In genomic region chr14:25511967-25512366, GRCm38 (mm10) we compare ENCODE assay signal across 12 mouse cellular contexts. TPM values are rescaled to one million over a fixed set of nuclear protein-coding genes. Genes with fewer than 3 reads are reported as not detected.
A peak's percentile ranks its signal among the peaks of the same experiment; 100 is the strongest.
DNase-seq lines count a peak whose midpoint lies in the region; ATAC-seq and TF ChIP-seq lines count a peak whose summit lies in the region.
"Had no signal": no experiment of that assay in that cellular context is flagged by ENCODE, and none has a peak within 500 bp of the region (broad histone marks: within the 10 kb centered on the region; RNA-seq: fewer than 3 reads in every experiment).

No protein-coding gene starts in this region.

- no peak overlapping the region for H3K4me2 ChIP-seq in lung, embryonic 15.5 days
- H3K4me2 ChIP-seq in stomach, embryonic 15.5 days: no peak overlapping the region

- no peak for TF ChIP-seq CTCF in gastrocnemius, adult 2 months (IDR thresholded peaks at IDR 0.05)

- H3K9ac ChIP-seq in lung, embryonic 15.5 days: no peak overlapping the region
- H3K9ac ChIP-seq in stomach, embryonic 15.5 days: no peak overlapping the region

- H3K4me3 ChIP-seq in gastrocnemius, adult 2 months: no peak overlapping the region
- H3K4me3 ChIP-seq in lung, embryonic 15.5 days: no peak overlapping the region
- H3K4me3 ChIP-seq in limb, embryonic 10.5 days: no peak overlapping the region
- no peak overlapping the region for H3K4me3 ChIP-seq in stomach, embryonic 15.5 days (replicated peaks)

- intact Hi-C loops in gastrocnemius, adult 2 months (cut with DNase I): loop anchor here (5.0 kb wide), 1 partner anchor 35 kb away; no protein-coding TSS in a partner anchor
- intact Hi-C loops in gastrocnemius, postnatal 14 days (cut with DNase I; ENCODE audit: low total_unique reads): loop anchor here (10.0 kb wide), 1 partner anchor 47 kb away; no protein-coding TSS in a partner anchor

- peak overlapping the region; percentile 96 for H3K27ac ChIP-seq in gastrocnemius, adult 2 months
- H3K27ac ChIP-seq in lung, embryonic 15.5 days: peak overlapping the region; percentile 20; the same call in 1 of the 2 replicates
- H3K27ac ChIP-seq in limb, embryonic 10.5 days: 0 out of 2 replicates have a peak overlapping the region, but pooled peaks have one; percentile 66
- H3K27ac ChIP-seq in stomach, embryonic 15.5 days: peak overlapping the region; percentile 57; the same call in 1 of the 2 replicates

- ATAC-seq in lung, embryonic 15.5 days (ENCODE audit: borderline replicate concordance, extremely low read depth, low FRiP score, low TSS enrichment): no peak
- ATAC-seq in stomach, embryonic 15.5 days (ENCODE audit: insufficient read depth, low FRiP score, low read depth): no peak
- ATAC-seq: Patski had no signal

- peaks cover 74% of the 10 kb centered on the region for H3K4me1 ChIP-seq in lung, embryonic 15.5 days
- H3K4me1 ChIP-seq in limb, embryonic 10.5 days: peaks cover 77% of the 10 kb centered on the region
- H3K4me1 ChIP-seq in stomach, embryonic 15.5 days: peaks cover 66% of the 10 kb centered on the region

- WGBS in lung, embryonic 15.5 days: 25% methylated on average over 5 of the region's 5 CpGs
- 15% methylated on average over 5 of the region's 5 CpGs for WGBS in limb, embryonic 10.5 days
- WGBS in stomach, embryonic 15.5 days: 22% methylated on average over 5 of the region's 5 CpGs

- DNase-seq in gastrocnemius, adult 2 months: no peak
- no peak for DNase-seq in gastrocnemius, postnatal 14 days
- no peak for DNase-seq in lung, postnatal 14 days
- no peak for DNase-seq in limb, embryonic 10.5 days (ENCODE audit: low spot score)
- no peak for DNase-seq in layer of hippocampus, postnatal 10 days (ENCODE audit: low spot score in 2 of 2)
- no peak for DNase-seq in layer of hippocampus, postnatal 14 days (ENCODE audit: low spot score in 2 of 2)
- DNase-seq: B cell, adult 2 months; kidney, adult 2 months; lung, postnatal 36 days had no signal

- H3K36me3 ChIP-seq in lung, embryonic 15.5 days: peaks cover 3% of the 10 kb centered on the region; the same call in 1 of the 2 replicates
- H3K36me3 ChIP-seq in limb, embryonic 10.5 days: peaks cover 68% of the 10 kb centered on the region
- H3K36me3 ChIP-seq in stomach, embryonic 15.5 days: no peaks in the 10 kb centered on the region

- no peaks in the 10 kb centered on the region for H3K9me3 ChIP-seq in lung, embryonic 15.5 days
- H3K9me3 ChIP-seq in limb, embryonic 10.5 days (replicated peaks): no peaks in the 10 kb centered on the region
- no peaks in the 10 kb centered on the region for H3K9me3 ChIP-seq in stomach, embryonic 15.5 days

- no peaks in the 10 kb centered on the region for H3K27me3 ChIP-seq in lung, embryonic 15.5 days
- no peaks in the 10 kb centered on the region for H3K27me3 ChIP-seq in limb, embryonic 10.5 days (ENCODE audit: low read depth, poor library complexity, severe bottlenecking)
- no peaks in the 10 kb centered on the region for H3K27me3 ChIP-seq in stomach, embryonic 15.5 days (replicated peaks)
- H3K27me3 ChIP-seq: Patski had no signal

RNA-seq across cellular contexts. Expression of gene Zmiz1, which starts 53.0 kb away (rescaled TPM):
- 10 to 100 TPM; 27.4 to 34.5 TPM for total RNA-seq in gastrocnemius, adult 2 months (2021)
- 10 to 100 TPM; 30.3 to 36.0 TPM for total RNA-seq in gastrocnemius, postnatal 14 days (2021)
- 19.8 and 23.8 TPM in 2 replicates for polyA plus RNA-seq in lung, embryonic 15.5 days (2015; fragmentation: Nextera tagmentation; extraction: Ambion mirVana)
- 43.8 and 55.5 TPM in 2 replicates for polyA plus RNA-seq in limb, embryonic 10.5 days (2016; fragmentation: Nextera tagmentation; extraction: Ambion mirVana)
- polyA plus RNA-seq in stomach, embryonic 15.5 days (2015; fragmentation: Nextera tagmentation; extraction: Ambion mirVana): 29.0 and 31.3 TPM in 2 replicates
- 100 to 1,000 TPM; 115 to 128 TPM for total RNA-seq in layer of hippocampus, postnatal 10 days (2021)
- total RNA-seq in layer of hippocampus, postnatal 14 days (2021): 100 to 1,000 TPM; 104 to 105 TPM

Comparison
In these comparisons a context has a peak if more than half of its experiments do, and no peak if none do; other contexts are left out.
1. H3K27ac ChIP-seq: peak in every context shown above with its lines; median percentile 96 in gastrocnemius, adult 2 months; 66 in limb, embryonic 10.5 days; 57 in stomach, embryonic 15.5 days; 20 in lung, embryonic 15.5 days.